Mouse (Mus musculus): Measurements from ENCODE around the gene Calhm3. TPM values are rescaled to one million over a fixed set of nuclear protein-coding genes. Genes with fewer than 3 reads are reported as not detected.
"Not testable (repeated sequence)": the region's sequence is repeated elsewhere in the genome, so short reads cannot be mapped to it uniquely, and the experiment has no call there.

The Calhm3 gene
- total RNA-seq, 2 experiments from 2014 or later: not detected

GRCm38 (mm10) chr19:47168793-47169412 lies 11.3 kb upstream of the Calhm3 start:
- peak; percentile 83 to 91 for DNase-seq
- intact Hi-C loops (cut with DNase I): loop anchor here (1.0 kb wide), 1 partner anchor 48 kb away; no protein-coding TSS in a partner anchor

DNA sequence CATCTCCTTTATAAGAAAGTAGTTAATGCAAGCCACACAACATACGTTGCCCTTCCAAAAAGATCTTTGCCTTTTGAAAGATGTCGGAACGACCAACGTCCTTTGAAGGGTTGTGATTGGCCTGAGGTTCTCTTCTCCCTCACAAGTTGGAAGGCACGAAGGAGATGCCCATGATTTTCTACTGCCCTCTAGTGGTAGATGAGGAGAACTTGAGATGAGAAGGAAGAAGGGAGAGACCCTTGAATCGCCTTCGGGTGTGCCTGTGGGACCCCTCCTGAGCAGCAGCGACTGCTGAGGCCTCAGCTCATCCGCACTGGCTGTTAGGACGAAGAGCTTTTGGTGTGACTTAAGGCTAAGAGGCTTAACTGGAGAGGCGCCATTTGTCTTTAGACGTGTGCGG lies 10.7 kb upstream of the Calhm3 start:
- DNase-seq: peak; percentile 21 to 34
- intact Hi-C loops (cut with DNase I): no loop called here

GRCm38 (mm10) chr19:47167617-47168214 lies 10.2 kb upstream of the Calhm3 start:
- intact Hi-C loops (cut with DNase I): no loop called here

DNA sequence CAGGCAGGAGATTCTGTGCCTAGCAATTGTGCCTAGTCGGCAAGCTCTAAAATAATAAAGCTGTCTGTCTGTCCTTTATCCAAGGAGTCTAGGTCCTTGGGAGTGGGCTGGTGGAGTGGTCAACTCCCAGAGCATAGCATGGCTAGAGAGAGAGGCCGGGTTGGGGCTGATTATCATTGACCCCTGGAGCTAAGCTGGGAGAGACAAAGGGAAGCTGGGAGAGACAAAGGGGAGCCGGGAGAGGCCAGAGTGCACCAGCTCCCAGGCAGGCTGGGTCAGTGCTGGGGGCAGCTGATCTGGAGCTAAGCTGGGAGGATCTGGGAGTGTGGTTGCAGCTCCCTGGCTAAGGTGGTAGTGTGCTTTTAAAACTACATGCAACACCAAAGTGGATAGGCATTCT lies 9.2 kb upstream of the Calhm3 start:
- no peak for DNase-seq
- intact Hi-C loops (cut with DNase I): no loop called here

More at GRCm38 (mm10) chr19:47167617-47168214, 10.2 kb upstream of the Calhm3 start:
- peak in 1 of 2 experiments; percentile 10 for DNase-seq

DNA sequence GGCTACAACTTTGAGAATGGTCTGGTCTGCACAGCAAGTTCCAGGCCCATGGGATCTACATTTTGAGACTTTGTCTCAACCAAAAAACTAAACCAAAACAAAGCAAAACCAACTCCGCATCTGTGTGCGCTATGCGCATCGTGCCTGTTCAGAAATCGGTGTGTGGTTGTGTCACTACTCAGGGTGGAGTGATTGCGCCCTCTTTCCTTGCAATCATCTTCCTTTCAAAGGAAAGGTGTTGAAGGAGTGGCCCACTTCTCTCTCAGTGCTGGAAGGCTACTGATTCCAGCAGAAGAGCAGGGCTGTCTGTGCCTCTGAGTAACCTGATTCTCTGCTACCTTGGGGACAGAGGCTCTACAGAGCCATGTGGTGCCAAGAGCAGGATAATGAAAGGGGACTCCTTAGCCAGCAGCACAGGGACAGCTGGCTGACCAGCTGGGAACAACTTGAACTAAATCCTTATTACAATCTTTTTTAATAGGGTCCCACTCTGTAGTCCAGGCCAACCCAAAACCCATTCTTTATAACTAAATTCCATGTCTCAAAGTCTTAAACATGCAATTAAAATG lies 5.7 kb upstream of the Calhm3 start:
- intact Hi-C loops (cut with DNase I): no loop called here
- no peak for DNase-seq

DNA sequence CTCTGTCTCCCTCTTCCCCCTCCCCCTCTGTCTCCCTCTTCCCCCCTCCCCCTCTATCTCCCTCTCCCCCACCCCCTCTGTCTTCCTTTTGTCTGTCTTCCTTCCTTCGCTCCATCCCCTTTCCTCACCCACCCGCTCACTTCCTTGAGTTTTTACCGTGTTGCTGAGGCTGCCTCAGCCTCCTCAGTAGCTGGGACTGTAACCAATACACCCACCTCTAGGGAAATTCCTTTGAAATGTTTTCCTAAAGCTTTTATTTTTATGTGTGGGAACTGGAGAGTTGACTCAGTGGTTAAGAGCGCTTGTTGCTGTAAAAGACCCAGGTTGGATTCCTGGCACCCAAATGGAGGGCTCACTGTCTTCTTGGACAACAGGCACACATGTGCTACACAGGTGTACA lies 4.1 kb upstream of the Calhm3 start:
- intact Hi-C loops (cut with DNase I): no loop called here
- DNase-seq: no peak

GRCm38 (mm10) chr19:47153767-47154166 lies 3.8 kb downstream of the Calhm3 start:
- no peak for DNase-seq
- intact Hi-C loops (cut with DNase I): no loop called here

- intact Hi-C loops (cut with DNase I): no loop called here
- no peak for DNase-seq
Observed at GRCm38 (mm10) chr19:47152062-47152369, 5.5 kb downstream of the Calhm3 start.

DNA sequence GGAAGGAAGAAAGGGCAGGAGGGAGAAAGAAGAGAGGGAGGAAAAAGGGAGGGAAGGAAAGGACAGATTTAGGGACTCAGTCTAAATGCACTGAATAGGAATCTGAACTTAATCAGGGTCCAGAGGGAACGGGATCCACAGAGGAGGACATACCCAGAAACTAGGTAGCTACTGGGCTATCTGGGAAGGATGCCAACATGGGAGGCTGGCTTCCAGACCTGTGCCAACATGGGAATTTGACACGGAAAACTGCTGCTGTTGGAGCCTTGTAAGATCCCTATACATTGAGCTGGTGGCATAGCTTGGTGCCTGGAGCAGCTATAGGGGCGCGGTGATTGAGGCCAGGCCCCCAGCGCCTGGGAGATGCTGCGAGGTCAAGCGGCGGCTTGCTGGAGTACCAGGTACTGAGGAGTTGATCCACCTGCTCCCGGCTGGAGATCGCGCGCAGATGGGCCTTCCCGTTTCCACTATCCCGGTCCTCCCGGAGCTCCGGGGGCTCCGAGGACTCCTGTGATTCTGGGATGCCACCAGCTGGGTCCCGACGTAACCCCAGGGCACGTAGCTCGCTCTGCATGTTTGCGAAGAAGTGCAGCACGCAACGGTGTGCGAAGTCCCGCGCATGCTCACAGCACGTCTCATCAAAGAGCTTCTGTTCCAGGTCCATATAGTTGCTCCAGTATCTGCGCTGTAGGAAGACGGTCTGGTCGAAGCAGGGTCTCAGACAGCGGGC lies 6.1 kb downstream of the Calhm3 start:
- DNase-seq: no peak
- intact Hi-C loops (cut with DNase I): no loop called here

- DNase-seq: no peak
- intact Hi-C loops (cut with DNase I): no loop called here
Observed at GRCm38 (mm10) chr19:47149854-47150253, 7.7 kb downstream of the Calhm3 start.

DNA sequence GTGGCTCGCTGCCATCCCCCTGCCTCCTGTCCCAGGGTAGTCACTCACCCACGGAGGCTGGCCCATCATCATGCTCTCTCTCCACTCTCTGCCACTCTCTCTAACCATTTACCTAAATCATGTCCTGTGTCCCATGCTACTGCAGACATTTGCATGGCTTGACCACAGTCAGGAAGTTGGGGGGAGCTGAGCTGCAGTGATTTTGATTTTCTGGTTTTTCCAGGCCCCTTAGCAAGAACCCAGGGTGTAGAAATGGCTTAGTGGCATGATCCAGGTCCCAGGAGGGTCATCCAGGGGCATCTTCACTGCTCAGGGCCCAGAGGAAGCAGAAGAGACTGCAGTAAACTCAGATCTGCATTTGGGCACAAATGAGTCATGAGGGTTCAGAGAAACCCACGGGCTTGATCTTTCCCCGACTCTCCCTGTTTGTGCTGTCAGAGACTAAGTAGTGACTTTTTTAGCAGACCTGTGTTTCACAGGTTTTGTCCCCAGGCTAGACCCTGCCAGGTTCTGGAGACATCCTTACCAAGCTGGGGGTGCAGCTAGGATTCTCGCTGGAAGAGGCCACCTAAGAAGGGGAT lies 9.2 kb downstream of the Calhm3 start:
- intact Hi-C loops (cut with DNase I): no loop called here
- DNase-seq: no peak

- intact Hi-C loops (cut with DNase I): no loop called here
Observed at GRCm38 (mm10) chr19:47144154-47144553, 13.4 kb downstream of the Calhm3 start, which contains the start of gene Calhm1. TSS of gene Calhm1 (minus strand) at chr19:47144254.

GRCm38 (mm10) chr19:47142438-47142837 lies 15.1 kb downstream of the Calhm3 start:
- intact Hi-C loops (cut with DNase I): no loop called here
- no peak for DNase-seq

More at GRCm38 (mm10) chr19:47144154-47144553, 13.4 kb downstream of the Calhm3 start, which contains the start of gene Calhm1:
- no peak for DNase-seq

DNA sequence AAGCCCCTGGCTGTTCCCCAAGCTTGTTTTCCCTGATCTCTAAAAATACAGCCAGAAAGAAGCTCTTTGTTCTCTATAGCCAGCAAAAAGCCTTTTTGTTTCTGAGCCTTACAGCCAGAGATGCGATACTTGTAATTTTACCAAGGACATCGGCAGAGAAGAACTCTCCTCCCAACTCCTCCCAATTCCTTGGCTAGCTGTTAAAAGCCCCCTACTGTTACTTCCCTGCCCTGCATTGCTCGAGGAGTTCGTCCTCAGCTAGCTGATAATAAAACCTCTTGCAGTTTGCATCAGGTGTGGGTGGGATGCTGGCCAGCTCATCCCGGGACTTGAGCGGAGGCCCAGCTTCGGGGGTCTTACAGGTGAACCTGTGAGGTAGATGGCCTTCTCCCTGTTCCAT lies 18.0 kb downstream of the Calhm3 start:
- intact Hi-C loops (cut with DNase I); DNase-seq: not testable (repeated sequence)

DNA sequence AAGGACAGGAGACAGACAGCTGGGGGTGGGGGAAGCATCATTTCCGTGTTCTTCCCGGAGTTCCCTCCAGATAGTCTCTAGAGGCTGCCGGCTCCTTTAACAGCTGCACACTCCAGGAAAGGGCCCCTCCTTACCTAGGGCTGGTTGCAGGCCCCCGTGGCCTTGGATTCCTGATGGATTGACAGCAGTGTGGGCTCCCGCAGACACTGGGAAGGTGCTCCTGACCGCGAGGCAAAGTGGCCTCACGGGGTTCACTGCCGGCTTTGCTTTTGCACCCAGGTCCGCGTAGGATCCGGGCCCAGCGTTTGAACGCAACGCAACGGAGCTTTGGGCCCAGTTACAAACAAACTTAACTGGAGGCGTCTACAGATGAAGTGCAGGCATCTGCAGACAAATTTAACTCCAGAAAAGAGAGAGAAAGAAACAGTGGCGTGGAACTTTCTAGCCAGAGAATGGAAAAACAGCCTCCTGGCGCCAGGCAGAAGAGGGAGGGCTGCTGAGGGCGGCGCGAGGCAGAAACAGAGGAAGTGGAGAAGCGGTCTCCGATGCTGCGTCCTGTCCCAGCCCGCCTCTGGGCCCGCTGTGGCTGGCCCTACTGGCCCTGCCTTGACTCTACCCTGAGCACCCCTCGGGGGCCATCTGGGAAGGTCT lies 19.7 kb downstream of the Calhm3 start, which contains the start of gene Calhm2:
Calhm2 (minus strand) TSS at position 524 of the 651 bp plus-strand sequence.
- peak; percentile 70 to 73 for DNase-seq
- intact Hi-C loops (cut with DNase I): no loop called here

GRCm38 (mm10) chr19:47137051-47137581 lies 20.4 kb downstream of the Calhm3 start:
- peak; percentile 65 to 66 for DNase-seq
- intact Hi-C loops (cut with DNase I): no loop called here

GRCm38 (mm10) chr19:47136170-47136569 lies 21.4 kb downstream of the Calhm3 start:
- intact Hi-C loops (cut with DNase I): no loop called here
- DNase-seq: no peak

DNA sequence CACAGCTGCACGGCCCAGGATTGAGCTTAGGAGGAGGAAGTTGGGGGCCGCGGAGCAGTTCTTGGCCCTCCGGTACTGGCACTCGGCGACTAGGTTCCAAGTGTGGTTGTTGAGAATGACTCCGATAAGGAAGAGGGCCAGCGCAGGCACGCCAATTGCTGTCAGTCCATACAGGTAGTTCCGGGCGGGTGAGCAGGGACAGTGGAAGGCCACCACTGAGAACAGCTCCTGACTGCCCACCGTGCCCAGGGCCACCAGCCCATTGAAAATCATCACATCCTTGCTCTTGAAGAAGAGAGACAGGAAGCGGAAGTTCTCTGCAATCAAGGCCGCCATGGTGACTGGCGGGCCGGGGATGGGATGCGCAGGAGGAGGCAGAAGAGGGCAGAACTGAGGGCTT lies 22.0 kb downstream of the Calhm3 start:
- no peak for DNase-seq
- intact Hi-C loops (cut with DNase I): no loop called here

- no peak for DNase-seq
- intact Hi-C loops (cut with DNase I): no loop called here
Observed at GRCm38 (mm10) chr19:47133161-47133560, 24.4 kb downstream of the Calhm3 start.

GRCm38 (mm10) chr19:47130551-47131125 lies 26.9 kb downstream of the Calhm3 start:
- intact Hi-C loops (cut with DNase I): no loop called here
- DNase-seq: no peak
